Mouse (Mus musculus): ENCODE results near the gene Larp4.
"Not testable (repeated sequence)": the region's sequence is repeated elsewhere in the genome, so short reads cannot be mapped to it uniquely, and the experiment has no call there.

Larp4 gene

DNA sequence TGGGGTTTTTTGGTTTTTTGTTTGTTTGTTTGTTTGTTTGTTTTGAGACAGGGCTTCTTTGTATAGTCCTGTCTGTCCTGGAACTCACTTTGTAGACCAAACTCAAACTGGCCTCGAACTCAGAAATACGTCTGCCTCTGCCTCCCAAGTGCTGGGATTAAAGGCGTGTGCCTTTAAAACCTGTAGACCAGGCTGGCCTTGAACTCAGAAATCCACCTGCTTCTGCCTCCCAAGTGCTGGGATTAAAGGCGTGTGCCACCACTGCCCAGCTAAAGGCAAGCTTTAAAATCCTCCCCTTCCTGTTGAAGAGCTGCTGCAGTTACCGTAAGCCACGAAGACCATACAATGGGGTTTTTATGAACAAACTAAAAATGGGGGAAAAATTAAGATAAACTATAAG lies at the start of gene Larp4:
Larp4 (plus strand) TSS at position 301 of the 400 bp plus-strand sequence.
- not testable (repeated sequence) for DNase-seq (ENCODE audit: low spot score)

DNA sequence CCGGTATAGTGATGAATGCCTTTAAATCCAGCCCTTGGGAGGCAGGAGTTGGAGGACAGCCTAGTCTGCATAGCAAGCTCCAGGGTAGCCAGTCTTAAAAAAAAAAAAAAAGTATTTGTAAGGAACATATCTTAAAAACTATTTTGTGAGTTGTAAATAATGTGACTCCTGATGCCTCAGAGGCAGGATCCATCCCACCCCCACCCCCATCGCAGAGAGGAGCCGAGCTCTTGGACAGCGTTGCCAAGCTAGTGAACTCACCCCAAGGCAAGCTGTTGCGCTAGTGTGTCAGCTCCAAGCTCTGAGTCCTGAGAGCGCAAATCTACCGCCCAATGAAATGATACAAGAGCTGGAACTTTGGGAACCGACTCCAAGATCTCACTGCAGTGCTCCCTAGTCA lies 38.6 kb upstream of the Larp4 start:
- DNase-seq (ENCODE audit: low spot score): no peak

DNA sequence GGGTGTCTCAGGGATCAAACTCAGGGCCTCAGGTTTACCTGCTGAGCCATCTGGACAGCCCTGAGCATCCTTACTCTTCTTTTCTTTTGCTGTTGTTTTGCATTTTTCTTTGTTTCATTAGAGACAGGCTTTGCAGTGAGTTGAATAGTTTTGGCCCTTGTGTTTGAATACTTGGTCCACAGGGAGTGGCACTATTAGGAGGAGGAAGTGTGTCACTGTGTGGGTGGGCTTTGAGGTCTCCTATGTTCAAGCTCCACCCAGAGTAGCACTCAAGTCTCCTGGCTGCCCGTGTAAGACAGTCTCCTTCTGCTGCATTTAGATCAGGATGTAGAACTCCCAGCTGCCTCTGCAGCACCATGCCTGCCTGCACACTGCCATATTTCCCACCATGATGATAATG lies 35.4 kb upstream of the Larp4 start:
- no peak for DNase-seq (ENCODE audit: low spot score)

DNA sequence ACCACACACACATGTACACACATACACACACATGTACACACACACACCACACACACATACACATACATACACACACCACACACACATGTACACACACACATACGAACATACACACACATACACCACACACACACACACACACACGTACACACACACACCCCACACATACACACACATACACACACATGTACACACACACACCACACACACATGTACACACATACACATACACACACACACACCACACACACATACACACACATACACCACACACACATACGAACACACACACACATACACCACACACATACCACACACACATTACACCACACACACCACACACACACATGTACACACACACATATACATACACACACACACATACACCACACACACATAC lies 33.2 kb upstream of the Larp4 start:
- DNase-seq (ENCODE audit: low spot score): no peak

DNA sequence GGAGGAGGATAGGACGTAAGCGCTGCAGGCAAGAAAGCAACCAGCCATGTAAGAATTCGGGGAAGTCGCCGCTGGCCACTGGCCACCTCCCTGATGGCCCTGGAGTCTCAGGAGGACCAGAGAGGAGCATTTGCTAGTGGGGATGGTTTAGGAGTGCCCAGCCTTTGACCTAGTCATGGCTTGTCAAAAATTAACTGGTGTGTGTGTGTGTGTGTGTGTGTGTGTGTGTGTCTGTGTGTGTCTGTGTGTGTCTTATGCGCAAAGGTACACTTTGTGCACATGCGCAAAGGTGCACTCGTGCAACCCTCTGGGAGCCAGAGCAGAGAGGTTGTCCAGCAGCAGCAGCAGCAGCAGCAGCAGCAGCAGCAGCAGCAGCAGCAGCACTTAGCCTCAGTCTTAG lies 32.0 kb upstream of the Larp4 start:
- no peak for DNase-seq (ENCODE audit: low spot score)

DNA sequence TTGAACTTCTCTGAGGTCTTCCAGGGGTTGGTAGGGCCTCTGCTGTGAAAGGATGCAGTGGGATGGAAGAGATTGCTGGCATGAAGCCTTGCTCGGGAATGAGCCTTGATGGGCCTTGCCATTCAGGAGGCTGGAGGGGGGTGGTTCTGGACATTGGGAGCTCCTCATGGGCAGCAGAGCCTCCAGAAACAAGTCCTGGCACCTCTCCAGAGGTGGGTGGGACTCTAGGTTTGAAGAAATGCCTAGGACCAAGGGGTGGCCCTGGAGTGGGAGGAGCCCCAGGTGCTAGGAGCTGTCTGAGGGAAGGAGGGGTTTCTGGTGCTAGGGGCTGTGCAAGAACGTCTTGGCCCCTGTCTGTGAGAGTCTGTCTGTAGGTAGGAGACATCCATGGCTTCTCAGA lies 29.4 kb upstream of the Larp4 start:
- no peak for DNase-seq (ENCODE audit: low spot score)

DNA sequence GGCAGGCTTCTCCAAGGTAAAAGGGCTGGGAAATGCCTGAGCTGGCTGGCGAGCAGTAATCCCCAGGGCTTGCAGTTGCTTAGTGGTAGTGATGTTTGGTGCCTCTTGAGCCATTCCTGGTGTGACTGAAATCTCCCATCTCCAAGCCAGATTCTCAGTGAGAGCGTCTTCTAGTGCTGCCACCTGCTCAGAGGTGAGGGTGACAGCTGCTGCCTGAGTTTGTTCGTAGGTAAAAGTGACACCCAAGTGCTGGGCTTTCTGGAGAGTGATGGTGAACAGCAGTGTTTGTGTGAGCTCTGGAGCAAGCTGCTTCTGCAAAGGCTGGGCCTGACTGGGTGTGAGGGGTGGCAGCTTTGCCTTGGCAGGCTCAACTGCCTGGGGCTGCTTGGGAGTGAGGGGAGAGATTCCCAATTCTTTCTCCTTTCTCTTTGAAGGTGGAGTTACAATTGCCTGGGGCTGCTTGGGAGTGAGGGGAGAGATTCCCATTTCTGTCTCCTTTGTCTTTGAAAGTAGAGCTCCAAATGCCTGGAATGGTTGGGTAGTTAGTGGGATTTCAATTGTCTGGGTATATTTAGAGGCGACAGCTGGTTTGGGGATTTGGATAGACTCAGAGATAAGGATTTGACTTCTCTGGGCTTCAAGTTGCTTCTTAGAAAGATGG lies 28.8 kb upstream of the Larp4 start:
- DNase-seq (ENCODE audit: low spot score): no peak

DNA sequence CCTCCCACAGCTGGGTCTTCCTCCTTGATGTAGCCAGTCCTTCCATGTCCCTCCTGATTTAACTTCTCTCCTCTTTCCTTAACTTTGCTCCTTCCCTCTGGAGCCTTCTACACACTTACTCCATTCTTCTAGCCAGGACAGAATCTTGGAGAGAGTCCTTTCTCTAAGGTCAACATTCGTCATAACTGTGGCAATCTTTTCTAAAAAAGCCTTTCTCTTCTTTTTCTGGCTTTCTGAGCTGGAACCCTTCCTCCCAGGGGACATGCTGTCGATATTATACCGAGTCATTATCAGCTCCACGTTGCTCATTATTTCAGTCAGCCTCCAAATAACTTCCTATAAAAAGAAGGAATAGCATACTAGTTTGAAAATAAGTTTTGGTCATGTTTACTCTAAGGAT lies 14.5 kb upstream of the Larp4 start:
- no peak for DNase-seq (ENCODE audit: low spot score)

DNA sequence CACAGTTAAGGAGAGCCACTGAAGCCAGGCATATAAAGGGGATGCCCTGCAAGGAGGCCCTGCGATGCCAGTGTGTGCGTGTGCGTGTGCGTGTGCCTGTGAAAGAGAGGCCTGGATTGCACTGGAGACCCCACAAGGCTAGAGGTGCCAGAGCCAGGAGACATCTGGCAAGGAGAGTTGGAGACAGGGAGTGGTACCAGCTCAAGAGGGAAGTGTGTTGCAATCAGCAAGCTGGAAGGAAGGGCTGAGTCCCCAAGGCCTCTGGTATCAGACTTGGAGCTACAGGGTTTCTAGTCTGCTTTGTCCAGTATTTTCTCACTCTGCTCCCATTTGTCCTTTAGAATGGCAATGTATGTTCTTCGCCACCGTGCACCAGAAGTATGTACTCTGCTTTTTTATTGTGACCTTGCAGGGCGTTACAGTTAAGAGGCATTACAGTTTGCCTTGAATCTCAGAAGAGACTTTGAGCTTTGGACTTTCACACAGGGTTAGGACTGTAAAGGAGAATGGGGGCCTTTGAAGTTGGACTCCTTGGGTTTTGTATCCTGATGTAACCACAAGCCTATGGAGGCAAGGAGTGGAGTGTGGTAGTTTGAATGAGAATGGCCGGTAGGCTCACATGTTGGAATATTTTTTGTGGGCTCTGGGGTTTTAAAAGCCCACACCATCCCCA lies 4.6 kb upstream of the Larp4 start:
- no peak for DNase-seq (ENCODE audit: low spot score)

DNA sequence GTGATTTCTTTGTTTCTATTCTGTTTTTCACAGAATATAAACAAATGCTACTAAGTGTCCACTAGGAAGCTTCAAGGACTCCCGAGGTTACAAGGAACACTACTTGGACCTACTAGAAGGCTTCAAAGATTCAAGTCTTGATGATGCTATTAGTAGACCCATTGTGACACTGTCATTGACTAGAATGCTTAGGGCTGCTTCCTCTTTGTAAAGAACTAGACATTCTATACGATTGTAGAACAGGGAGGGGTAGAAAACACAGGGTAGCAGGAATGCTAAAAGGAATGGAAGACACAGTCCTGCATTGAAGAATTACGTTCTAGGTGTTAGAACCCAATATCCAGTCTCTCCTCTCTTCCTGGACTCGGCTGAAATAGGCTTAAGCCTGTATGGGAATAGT lies 2.9 kb upstream of the Larp4 start, which contains the start of gene Fam186a:
Fam186a (minus strand) TSS at position 101 of the 400 bp plus-strand sequence.
- no peak for DNase-seq (ENCODE audit: low spot score)

DNA sequence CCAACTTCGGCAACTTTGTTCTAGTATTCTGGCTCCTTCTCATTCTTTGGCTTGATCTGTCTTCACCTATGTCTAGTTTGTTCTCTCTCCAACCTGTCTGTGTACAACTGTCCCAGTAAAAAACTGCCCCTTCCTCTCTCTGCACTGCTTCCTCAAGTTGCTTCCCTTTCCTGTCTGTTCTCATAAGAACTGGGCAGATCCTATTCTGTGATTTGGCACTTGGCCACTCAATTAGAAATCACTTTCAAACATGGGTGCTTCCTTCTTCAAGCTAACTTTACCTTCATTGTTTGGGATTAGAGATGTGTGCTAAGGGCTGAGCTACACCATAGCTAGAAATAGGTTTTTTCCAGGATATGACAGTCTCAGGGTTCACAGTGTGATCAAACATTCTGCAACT lies 741 bp downstream of the Larp4 start:
- no peak for DNase-seq (ENCODE audit: low spot score)

DNA sequence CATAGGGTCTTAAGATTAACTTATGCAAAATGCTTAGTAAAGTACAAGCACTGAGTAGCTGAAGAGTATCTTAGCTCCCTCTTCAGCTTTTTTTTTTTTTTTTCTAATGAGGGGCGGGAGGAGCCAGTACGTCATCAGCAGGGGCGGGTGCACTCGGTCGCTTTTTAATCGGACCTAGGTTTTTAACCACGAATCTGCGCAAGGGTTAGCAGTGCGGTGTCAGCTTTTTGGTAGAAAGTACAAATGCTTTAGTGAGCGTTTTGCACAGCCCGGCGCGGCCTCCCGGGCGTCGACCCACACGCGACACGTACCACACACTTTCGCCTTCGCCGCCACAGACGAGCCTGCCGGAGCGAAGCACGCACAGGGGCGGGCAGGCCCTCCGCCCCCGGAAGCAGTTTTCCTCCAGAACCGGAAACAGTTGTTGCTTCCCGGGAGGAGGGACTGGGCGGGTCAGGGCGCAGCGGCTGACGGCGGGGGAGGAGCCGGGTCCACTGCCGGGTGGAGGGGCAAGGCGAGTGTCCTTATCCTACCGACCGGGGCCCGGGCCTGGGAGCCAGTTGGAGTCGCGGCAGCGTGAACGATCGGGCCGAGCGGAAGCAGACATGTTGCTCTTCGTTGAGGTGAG lies 2.6 kb downstream of the Larp4 start:
- peak; percentile 97 for DNase-seq (ENCODE audit: low spot score)

DNA sequence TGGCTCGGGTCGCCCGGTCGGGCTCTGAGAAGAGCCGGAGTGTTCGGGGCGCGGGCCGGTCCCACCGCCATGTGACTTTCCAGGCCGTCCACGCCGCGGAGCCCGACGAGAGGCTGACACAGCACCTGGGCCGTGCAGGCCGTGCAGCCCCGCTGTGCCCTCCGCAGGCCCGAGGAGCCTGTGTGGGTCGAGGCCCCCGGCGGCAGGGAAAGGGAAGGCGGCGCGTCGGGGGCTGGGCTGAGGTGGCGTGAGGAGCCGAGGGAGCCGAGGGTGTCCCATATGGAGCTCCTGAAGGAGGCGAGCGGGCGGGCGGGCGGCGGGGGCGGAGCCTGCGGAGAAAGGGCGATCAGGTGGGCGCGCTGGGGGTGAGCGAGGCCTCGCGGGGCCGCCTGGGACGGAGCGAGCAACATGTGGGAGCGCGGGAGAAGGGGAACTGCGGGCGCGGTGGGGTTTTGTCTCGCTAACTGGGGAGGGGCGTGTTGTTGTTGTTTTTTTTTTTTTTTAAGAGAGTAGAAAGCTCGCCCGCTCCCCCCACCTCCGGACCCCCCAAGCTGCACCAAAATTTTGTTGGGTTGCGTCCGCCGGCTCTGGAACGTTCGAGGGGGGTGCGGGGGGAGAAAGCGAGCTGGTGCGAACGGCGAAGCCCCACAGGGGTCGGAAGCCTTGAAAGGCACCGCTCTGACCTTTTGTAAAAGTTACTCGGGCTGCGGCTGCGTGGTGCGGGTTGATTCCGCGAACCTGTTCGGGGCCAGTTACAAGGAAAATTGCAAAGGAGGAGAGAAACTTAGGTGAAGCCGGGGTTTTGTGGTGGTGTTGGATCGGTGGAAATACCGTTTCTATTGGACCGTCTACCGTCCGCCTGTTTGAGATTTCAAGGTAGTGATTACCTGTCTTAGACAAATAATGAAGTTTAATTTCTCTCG lies 3.4 kb downstream of the Larp4 start:
- DNase-seq (ENCODE audit: low spot score): peak; percentile 62

DNA sequence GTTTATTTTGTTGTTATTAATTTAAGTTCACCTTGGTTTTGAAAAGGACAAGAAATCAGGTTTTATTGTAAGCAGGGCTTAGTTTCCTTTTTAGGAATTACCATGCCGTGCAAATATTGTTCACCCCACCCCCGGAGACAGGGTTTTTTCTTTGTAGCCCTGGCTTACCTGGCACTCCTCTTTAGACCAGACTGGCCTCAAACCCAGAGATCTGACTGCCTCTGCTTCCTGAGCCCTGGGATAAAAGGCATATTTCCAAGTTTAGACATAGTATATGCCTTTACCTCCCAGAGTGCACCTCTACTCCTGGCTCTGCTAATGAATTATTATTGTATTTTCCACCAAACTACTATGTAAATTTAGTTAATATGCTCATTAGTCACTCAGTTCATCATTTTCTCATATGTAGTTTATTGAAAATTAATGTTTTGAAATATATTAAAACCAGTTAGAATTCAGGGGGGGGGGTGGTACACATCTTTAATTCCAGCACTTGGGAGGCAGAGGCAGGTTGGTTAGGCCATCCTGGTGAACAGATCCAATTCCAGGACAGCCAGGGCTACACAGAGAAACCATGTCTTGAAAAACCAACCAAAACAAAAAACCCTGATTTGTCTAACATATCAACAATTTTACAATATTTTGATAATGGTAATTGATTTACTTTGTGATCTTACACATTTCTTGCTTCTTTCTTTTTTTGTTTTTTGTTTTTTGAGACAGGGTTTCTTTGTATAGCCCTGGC lies 4.8 kb downstream of the Larp4 start:
- DNase-seq (ENCODE audit: low spot score): no peak

DNA sequence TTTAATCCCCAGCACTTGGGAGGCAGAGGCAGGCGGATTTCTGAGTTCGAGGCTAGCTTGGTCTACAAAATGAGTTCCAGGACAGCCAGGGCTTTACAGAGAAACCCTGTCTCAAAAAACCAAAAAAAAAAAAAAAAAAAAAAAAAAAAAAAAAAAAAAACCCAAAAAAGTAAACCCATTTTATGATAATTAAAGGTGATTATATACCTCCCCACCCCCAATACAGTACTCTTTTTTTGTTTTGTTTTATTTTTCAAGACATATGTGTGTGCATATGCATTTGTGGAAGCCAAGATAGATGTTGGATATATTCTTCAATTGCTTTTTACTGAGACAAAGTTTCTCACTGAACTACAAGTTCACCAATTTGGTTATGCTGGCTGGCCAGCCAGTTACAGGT lies 6.3 kb downstream of the Larp4 start:
- not testable (repeated sequence) for DNase-seq (ENCODE audit: low spot score)

DNA sequence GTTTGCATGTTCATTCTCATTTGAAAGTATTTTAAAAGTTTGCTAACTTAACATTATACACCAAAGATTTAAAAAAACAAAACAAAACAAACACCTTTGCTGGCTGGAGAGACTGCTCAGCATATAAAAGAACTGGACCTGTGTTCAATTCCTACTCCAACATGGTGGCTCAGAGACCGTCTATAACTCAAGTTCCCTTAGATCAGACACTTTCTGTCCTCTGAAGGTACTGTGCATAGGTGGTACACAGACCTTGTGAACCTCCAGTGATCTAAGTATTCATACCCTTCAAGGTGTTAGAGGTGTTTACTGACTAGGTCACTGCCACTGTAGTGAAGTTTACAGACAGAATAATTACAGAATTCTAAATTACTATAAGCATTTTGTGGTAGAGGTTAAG lies 9.4 kb downstream of the Larp4 start:
- no peak for DNase-seq (ENCODE audit: low spot score)

DNA sequence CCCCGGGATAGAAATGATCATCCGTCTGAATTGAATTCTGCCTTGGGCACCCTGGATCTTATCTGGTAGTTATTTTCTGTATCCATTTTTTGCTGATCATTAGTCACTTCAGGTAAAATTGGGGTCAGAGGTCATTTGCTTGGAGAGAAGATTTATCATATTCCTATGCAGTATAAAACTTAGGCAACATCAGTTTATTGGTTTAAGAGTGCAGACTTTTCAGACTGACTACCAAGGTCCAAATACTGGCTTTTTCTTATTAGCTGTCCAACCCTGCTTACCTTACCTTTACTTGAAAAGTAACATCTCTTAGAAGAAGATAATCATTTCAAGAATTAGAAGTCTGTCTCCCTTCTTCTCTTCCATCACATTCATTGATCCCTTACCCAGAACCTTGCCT lies 9.8 kb downstream of the Larp4 start:
- no peak for DNase-seq (ENCODE audit: low spot score)

DNA sequence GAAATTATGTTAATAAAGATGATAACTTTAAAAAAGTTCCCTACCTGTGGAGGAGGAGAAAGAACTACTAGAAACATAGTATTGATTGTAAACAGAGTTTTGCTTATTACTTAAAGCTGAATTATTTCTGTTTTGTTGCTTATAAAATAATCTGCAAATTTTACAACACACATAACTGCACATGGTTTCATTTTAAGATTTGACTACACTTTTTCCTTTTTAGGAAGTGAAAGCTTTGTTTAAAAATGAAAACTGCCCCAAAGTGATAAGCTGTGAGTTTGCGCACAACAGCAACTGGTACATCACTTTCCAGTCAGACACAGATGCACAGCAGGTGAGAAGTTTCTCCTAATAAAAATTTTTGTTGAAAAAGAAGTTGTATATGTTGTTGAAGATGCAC lies 23.2 kb downstream of the Larp4 start:
- DNase-seq (ENCODE audit: low spot score): no peak

DNA sequence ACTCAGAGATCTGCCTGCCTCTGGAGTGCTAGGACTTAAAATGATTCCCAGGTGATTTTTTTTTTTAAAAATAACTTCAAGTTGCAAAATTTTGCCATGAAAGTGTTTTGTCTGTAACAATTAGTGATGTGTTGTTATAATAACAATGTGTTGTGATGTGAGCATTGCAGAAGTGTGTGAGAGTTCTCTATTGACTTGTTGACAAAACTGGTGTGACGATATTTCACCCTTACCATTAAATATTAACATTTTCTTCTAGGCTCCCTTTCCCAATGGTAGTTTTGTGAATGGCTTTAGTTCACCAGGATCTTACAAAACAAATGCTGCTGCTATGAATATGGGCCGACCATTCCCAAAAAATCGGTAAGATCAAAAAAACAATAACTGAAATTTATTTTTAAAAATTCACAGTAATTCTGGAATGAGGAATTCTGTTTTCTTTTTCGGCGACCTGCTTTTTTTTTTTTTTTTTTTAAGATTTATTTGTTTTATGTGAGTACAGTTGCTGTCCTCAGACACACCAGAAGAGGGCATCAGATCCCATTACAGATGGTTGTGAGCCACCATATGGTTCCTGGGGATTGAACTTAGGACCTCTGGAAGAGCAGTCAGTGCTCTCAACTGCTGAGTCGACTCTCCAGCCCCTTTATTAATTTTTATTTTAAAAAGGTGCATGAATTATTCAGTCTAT lies 27.4 kb downstream of the Larp4 start:
- no peak for DNase-seq (ENCODE audit: low spot score)

DNA sequence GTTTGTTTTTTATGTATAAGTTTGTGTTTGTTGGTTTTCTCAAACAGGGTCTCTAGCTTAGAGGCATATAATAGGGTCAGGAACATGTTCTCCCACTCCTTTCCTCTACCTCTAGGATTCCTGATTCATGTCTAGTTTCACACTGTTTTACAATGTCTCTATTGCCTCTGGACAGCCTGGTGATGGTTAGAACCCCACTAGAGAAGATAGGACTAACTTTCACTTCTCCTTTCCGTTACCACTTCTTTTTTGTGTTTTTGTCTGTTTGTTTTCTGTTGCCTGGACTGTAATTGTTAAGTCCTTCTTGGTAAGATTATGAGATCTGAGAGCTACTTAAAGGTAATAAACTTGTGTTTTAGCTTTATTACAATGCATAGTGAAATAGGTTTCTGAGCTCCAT lies 29.5 kb downstream of the Larp4 start:
- no peak for DNase-seq (ENCODE audit: low spot score)

DNA sequence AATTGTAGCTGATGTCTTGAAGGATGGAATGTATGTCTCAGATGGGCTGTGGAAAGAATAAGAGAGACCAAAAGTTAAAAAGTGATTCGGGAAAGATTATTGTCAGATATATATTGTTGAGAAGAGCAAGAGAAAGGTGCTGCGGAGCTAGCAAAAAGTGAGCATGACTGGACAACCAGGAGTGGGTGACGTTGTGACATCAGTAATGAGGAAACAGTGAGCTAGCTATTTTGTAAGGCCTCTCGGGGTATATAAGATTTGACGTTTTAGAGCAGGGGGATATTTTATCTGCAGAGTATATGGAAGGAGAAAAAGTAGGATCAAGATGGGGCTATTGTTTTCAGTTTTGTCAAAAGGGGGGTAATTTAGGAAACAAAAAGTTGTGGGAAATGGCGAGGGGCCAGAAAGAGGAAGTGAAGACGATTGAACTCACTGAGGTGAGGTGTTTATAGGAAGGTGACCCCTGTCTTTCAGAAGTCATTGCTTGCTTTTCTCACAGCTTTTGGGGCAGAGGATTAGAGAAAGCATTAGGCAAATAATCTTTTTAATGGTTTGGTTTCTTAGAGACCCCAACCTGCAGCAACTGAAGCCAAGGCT lies 34.9 kb downstream of the Larp4 start:
- DNase-seq (ENCODE audit: low spot score): no peak
